Mouse (Mus musculus): ENCODE data around the gene Scfd1. TPM values are rescaled to one million over a fixed set of nuclear protein-coding genes. Genes with fewer than 3 reads are reported as not detected.

The Scfd1 gene
- polyA plus RNA-seq, 1 experiment from 2014 or later = 86.9 TPM

DNA sequence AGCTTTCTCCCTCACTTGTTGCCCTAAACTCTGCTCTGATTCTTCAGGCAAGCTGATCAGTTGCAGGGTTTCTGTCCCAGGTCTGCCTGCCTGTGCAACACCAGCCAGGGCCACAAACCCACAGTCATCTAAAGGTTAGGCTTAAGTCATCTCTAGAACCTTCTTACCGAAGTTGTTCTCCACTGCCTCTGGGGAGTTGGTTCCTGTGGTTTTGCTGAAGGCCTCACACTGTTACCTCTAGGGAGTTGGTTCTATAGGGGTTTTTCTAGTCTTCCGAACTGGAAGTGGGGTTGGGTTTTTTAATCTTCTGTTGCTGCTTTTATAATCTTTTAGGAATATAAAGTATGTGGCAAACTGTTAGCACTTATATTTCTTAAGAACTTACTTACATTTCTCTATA is 72.0 kb downstream of the Scfd1 start:
- WGBS = 90% methylated on average over 2 of the region's 2 CpGs
- H3K27ac ChIP-seq (replicated peaks; ENCODE audit: low read depth, low read length) = no peak overlapping the region
- H3K9me3 ChIP-seq (replicated peaks; ENCODE audit: control insufficient read depth, low read length) = no peaks in the 10 kb centered on the region
- no peak overlapping the region for H3K4me3 ChIP-seq (ENCODE audit: low read depth, low read length)
- no peaks in the 10 kb centered on the region for H3K27me3 ChIP-seq (ENCODE audit: control insufficient read depth, insufficient read depth, low read length)
- H3K36me3 ChIP-seq (replicated peaks; ENCODE audit: control insufficient read depth, insufficient read depth, low read depth, low read length) = no peaks in the 10 kb centered on the region; the same call in 1 of the 2 replicates
- ATAC-seq (replicated peaks; ENCODE audit: insufficient number of reproducible peaks, low FRiP score, low TSS enrichment, low read depth) = no peak
- H3K4me2 ChIP-seq (ENCODE audit: low read depth, low read length) = no peak overlapping the region
- no peaks in the 10 kb centered on the region for H3K4me1 ChIP-seq (ENCODE audit: control insufficient read depth, insufficient read depth, low read length)
- H3K9ac ChIP-seq (replicated peaks; ENCODE audit: low read length) = no peak overlapping the region
- no peak for DNase-seq (ENCODE audit: low spot score)

DNA sequence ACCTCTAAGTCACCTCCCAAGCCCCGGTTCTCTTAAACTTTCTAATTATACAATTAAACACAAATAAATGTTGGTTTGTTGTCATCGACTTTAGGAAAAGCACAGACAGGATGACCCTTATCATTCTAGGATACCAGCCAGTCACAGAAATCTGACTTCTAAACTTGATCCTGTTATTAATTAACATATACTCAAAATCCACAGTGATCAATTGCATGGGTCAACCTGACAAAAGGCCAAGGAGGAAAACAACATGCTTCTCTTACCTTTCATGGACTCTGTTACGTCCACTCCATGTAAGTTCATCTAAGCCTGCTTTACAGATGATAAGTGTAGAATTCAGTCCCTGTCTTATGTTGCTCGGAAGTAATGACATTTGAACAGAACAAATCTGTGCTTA is 93.6 kb downstream of the Scfd1 start:
- Histone ChIP-seq H3K27ac (replicated peaks; ENCODE audit: low read depth, low read length) (no peak overlapping the region), H3K27me3 (ENCODE audit: control insufficient read depth, insufficient read depth, low read length) (no peaks in the 10 kb centered on the region), H3K9ac (replicated peaks; ENCODE audit: low read length) (no peak overlapping the region), H3K9me3 (replicated peaks; ENCODE audit: control insufficient read depth, low read length) (no peaks in the 10 kb centered on the region), H3K4me2 (ENCODE audit: low read depth, low read length) (no peak overlapping the region), H3K4me1 (ENCODE audit: control insufficient read depth, insufficient read depth, low read length) (no peaks in the 10 kb centered on the region), H3K4me3 (ENCODE audit: low read depth, low read length) (no peak overlapping the region), H3K36me3 (replicated peaks; ENCODE audit: control insufficient read depth, insufficient read depth, low read depth, low read length) (no peaks in the 10 kb centered on the region)
- DNase-seq (ENCODE audit: low spot score) (no peak), ATAC-seq (replicated peaks; ENCODE audit: insufficient number of reproducible peaks, low FRiP score, low TSS enrichment, low read depth) (no peak)
- WGBS = 80% methylated on average over 4 of the region's 4 CpGs

DNA sequence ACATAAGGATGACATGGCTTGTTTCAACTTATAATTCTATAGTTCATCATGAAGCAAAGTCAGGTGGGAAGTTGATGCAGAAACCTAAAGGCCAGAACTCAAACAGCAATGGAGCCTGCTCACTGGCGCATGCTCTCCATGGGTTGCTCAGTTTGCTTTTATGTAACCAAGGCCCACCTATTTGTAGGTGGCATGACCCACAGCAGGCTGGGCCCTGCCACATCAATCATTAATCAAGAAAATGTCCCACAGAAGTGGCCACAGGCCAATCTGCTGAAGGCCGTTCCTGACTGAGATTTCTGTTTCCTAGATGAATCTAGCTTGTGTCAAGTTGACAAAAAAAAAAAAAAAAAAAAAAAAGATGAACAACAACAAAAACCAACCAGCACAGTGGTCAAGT is 103.9 kb downstream of the Scfd1 start:
- ATAC-seq (replicated peaks; ENCODE audit: insufficient number of reproducible peaks, low FRiP score, low TSS enrichment, low read depth) = no peak
- Histone ChIP-seq H3K9me3 (replicated peaks; ENCODE audit: control insufficient read depth, low read length) (no peaks in the 10 kb centered on the region), H3K4me3 (ENCODE audit: low read depth, low read length) (no peak overlapping the region), H3K4me2 (ENCODE audit: low read depth, low read length) (no peak overlapping the region), H3K36me3 (replicated peaks; ENCODE audit: control insufficient read depth, insufficient read depth, low read depth, low read length) (no peaks in the 10 kb centered on the region), H3K4me1 (ENCODE audit: control insufficient read depth, insufficient read depth, low read length) (no peaks in the 10 kb centered on the region), H3K27me3 (ENCODE audit: control insufficient read depth, insufficient read depth, low read length) (no peaks in the 10 kb centered on the region), H3K9ac (replicated peaks; ENCODE audit: low read length) (no peak overlapping the region), H3K27ac (replicated peaks; ENCODE audit: low read depth, low read length) (no peak overlapping the region)
- DNase-seq (ENCODE audit: low spot score) = no peak
- 92% methylated on average over 2 of the region's 2 CpGs for WGBS

DNA sequence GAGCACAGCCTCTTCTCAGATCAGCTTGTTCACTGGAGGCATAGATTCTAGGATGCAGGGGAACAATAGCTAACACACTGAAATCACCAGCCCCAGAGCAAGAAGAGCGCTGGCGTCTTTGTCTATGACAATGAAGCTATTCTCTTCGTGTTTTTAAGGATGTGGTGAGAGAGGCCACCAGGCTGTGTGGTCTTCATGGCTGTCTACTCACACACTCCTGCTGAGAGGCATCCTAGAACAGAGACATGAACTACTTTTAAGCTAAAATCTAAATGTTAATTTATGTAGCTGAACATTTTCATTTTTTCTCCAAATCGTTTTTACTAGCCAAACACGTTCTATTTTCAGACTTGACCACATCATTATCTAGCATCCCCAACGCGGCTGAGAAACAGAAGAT is 114.7 kb downstream of the Scfd1 start:
- Histone ChIP-seq H3K9ac (replicated peaks; ENCODE audit: low read length) (no peak overlapping the region), H3K4me2 (ENCODE audit: low read depth, low read length) (no peak overlapping the region), H3K27me3 (ENCODE audit: control insufficient read depth, insufficient read depth, low read length) (no peaks in the 10 kb centered on the region), H3K27ac (replicated peaks; ENCODE audit: low read depth, low read length) (no peak overlapping the region), H3K9me3 (replicated peaks; ENCODE audit: control insufficient read depth, low read length) (no peaks in the 10 kb centered on the region), H3K4me1 (ENCODE audit: control insufficient read depth, insufficient read depth, low read length) (no peaks in the 10 kb centered on the region), H3K4me3 (ENCODE audit: low read depth, low read length) (no peak overlapping the region), H3K36me3 (replicated peaks; ENCODE audit: control insufficient read depth, insufficient read depth, low read depth, low read length) (no peaks in the 10 kb centered on the region)
- DNase-seq (ENCODE audit: low spot score) = no peak
- ATAC-seq (replicated peaks; ENCODE audit: insufficient number of reproducible peaks, low FRiP score, low TSS enrichment, low read depth) = no peak
- 73% methylated on average over 7 of the region's 7 CpGs for WGBS

DNA sequence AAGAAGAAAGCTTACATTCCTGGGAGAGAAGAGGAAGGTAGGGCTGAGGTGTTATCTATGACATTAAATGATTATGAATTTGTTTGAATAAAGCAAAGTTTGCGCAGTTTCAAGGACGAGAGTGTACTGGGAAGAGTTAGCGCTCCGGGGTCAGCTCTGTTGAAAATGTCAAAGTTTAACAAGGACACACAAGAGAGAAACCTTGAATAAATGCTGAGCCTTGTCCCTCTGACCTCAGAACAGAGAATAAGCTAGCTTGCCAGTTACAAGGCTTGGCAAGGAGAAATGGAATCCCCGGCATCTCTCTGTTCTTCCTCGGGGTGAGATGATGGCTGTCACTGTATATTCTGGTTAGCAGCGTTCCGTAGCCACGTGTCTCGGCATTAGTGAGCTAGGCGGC is 116.2 kb downstream of the Scfd1 start:
- Histone ChIP-seq H3K4me2 (ENCODE audit: low read depth, low read length) (no peak overlapping the region), H3K27ac (replicated peaks; ENCODE audit: low read depth, low read length) (no peak overlapping the region), H3K9me3 (replicated peaks; ENCODE audit: control insufficient read depth, low read length) (no peaks in the 10 kb centered on the region), H3K4me3 (ENCODE audit: low read depth, low read length) (no peak overlapping the region), H3K9ac (replicated peaks; ENCODE audit: low read length) (no peak overlapping the region), H3K27me3 (ENCODE audit: control insufficient read depth, insufficient read depth, low read length) (no peaks in the 10 kb centered on the region), H3K36me3 (replicated peaks; ENCODE audit: control insufficient read depth, insufficient read depth, low read depth, low read length) (no peaks in the 10 kb centered on the region), H3K4me1 (ENCODE audit: control insufficient read depth, insufficient read depth, low read length) (no peaks in the 10 kb centered on the region)
- ATAC-seq (replicated peaks; ENCODE audit: insufficient number of reproducible peaks, low FRiP score, low TSS enrichment, low read depth) (no peak), DNase-seq (ENCODE audit: low spot score) (no peak)
- WGBS = 90% methylated on average over 11 of the region's 11 CpGs

DNA sequence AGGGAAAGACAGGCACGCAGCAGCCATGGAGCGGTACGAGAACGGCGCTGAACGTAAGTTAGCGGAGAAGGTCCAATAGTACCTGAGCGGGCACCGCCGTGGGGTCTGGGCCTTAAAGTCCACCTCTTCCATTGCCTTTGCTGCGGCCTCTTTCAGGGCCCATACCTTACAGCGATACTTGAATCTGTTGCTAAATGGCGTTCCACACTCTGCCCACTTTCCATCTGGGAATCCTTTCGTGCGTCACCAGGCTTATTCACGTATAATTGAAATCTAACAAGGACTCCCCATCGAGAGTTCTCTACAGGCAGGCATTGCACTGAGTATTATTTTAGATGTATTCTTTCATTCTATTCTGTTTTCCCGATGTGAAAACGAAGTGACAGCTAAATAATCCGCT is 117.3 kb downstream of the Scfd1 start:
- Histone ChIP-seq H3K4me1 (ENCODE audit: control insufficient read depth, insufficient read depth, low read length) (no peaks in the 10 kb centered on the region), H3K4me3 (ENCODE audit: low read depth, low read length) (no peak overlapping the region), H3K27me3 (ENCODE audit: control insufficient read depth, insufficient read depth, low read length) (no peaks in the 10 kb centered on the region), H3K36me3 (replicated peaks; ENCODE audit: control insufficient read depth, insufficient read depth, low read depth, low read length) (no peaks in the 10 kb centered on the region), H3K9me3 (replicated peaks; ENCODE audit: control insufficient read depth, low read length) (no peaks in the 10 kb centered on the region), H3K9ac (replicated peaks; ENCODE audit: low read length) (no peak overlapping the region), H3K27ac (replicated peaks; ENCODE audit: low read depth, low read length) (no peak overlapping the region), H3K4me2 (ENCODE audit: low read depth, low read length) (no peak overlapping the region)
- no peak for ATAC-seq (replicated peaks; ENCODE audit: insufficient number of reproducible peaks, low FRiP score, low TSS enrichment, low read depth)
- no peak for DNase-seq (ENCODE audit: low spot score)
- WGBS = 94% methylated on average over 20 of the region's 20 CpGs

Other genes with a start within 250 kb of the Scfd1 start
- 38.4 and 48.6 TPM in 2 replicates for gene G2e3, start 29.4 kb upstream of the Scfd1 start, polyA plus RNA-seq (2014; fragmentation: Nextera tagmentation; extraction: Ambion mirVana)
- gene Coch, start 215.8 kb downstream of the Scfd1 start, polyA plus RNA-seq (2014; fragmentation: Nextera tagmentation; extraction: Ambion mirVana) = 2.5 and 2.6 TPM in 2 replicates

Data from embryonic facial prominence, embryonic 11.5 days (tissue).